Mouse (Mus musculus): ENCODE measurements around the gene Trim30a. TPM values are rescaled to one million over a fixed set of nuclear protein-coding genes. Genes with fewer than 3 reads are reported as not detected.
"Not testable (repeated sequence)": the region's sequence is repeated elsewhere in the genome, so short reads cannot be mapped to it uniquely, and the experiment has no call there.

Trim30a gene
- total RNA-seq (2021): under 1 TPM; 0.52 to 0.56 TPM

GRCm38 (mm10) chr7:104465065-104465744 lies at the start of gene Trim30a:
TSS of gene Trim30a (minus strand) at chr7:104465193.
- intact Hi-C loops (cut with DNase I): no loop called here
- no peak for DNase-seq

GRCm38 (mm10) chr7:104507421-104508065 lies 42.5 kb upstream of the Trim30a start, which contains the start of gene Trim30d:
TSS of gene Trim30d (minus strand) at chr7:104507849.
- DNase-seq; intact Hi-C loops (cut with DNase I): not testable (repeated sequence)

DNA sequence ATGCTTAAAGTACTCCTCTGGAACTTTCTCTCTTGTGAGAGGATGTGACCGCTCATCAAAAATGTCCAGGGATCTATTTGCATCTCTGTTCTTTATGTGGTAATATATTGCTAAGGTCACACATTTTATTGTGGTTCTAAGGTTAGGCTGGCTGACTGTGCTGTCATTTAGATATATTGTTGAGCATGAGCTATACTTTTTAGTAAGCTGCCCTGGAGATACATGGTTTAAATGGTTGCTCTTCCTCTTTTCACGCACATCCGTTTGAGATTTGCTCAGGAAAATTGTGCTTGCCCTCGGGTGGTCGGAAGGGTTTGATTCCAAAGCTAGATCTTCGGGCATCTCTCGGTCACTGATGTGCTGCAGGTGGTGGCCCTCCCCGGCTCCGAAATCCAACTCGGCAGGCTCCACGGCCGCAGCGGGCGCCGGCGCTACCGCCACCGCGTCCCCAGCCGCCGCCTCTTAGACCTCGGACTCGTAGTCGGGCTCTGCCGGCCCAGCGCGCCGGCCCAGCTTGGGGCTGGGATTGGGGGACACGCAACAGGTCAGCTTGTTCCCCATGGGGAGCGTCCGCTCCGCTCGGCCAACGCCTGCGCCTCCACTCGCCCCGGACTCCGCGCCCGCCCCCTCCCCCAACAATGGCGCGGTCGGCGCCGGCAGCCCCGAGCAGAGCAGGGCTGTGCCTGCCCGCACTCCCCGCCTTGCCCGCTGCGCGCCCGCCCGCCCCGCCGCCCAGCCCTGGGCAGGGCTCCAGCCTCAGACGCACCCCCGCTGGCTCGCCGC lies 36.8 kb upstream of the Trim30a start:
- DNase-seq: peak; percentile 3

DNA sequence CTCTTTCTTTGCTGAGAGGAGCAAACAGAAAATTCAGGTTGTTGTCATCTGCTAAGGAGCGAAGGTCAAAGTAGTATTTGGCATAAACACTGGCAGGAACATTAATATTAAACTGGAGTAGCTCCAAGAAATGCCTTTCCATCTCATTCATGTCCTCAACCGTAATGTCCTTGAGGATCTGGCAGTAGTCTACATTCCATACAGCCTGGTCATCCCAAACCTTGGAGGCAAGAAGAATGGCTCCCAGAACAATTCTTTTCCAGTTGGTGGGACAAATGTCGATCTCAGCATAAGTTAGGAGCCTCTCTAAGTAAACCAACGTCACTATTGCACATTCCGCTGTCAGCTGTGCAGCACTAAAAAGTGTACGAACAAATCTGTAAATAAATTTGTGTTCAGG lies 36.2 kb upstream of the Trim30a start:
- intact Hi-C loops (cut with DNase I); DNase-seq: not testable (repeated sequence)

More for the DNA sequence above, 36.8 kb upstream of the Trim30a start:
- intact Hi-C loops (cut with DNase I): no loop called here

DNA sequence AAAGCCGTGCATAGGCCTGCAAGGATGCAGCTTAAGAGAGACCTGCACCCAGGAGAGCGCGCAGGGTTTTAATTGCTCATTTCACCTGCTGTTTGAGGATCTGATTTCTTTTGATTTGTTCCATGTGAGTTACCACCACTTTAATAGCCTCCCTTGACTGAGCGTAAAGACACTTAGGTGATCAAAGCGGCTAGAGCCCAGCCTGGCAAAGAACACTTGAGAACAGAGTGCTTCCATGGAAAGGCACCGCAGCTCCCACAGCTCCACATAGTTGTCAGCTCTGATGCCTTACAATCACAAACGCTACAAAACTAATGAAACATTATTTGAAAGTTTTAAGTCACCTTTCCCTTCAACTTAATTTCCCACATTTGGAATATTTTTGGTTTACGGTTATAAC lies 34.5 kb upstream of the Trim30a start:
- DNase-seq; intact Hi-C loops (cut with DNase I): not testable (repeated sequence)

- intact Hi-C loops (cut with DNase I): no loop called here
- DNase-seq: no peak
These were observed 18.9 kb downstream of the Trim30a start for GRCm38 (mm10) chr7:104445961-104446645.

DNA sequence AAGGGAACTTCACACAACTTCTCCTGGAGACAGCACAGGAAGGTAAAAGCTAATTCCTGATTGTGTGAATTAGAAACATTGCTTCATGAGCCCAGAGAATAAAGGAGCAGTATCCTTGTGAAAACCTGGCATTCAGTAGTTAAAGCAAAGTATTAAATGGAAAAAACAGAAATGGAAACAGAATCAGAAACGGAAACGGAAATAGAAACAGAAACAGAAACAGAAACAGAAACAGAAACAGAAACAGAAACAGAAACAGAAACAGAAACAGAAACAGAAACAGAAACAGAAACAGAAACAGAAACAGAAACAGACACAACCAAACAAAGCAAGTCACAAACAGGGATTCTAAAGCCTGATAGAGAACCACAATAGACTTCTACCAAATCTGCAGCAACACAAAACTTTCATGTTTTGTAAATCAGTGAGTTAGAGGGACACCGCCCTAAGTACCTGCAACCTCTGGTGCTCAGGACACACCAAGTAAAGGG lies 60.5 kb downstream of the Trim30a start:
- intact Hi-C loops (cut with DNase I): no loop called here
- no peak for DNase-seq

DNA sequence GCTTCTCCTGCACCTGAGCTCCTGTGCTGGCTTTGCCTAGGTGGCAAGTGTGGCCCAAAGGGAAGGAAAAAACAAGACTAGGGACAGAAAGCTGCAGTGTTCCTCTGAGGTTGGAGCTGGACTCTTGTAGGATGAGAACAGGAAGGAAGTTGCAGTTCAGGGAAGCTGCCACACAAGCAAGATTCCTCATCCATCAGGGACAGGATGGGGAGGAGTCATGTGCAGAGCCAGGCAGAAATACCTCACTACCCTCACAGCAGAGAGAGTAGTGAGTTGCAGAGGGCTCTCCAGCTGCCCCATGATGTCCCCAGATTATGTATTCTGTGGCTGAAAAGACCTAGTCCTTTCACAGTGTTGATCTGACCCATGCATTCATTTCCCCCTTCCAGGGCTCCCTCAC lies 63.9 kb downstream of the Trim30a start:
- DNase-seq: no peak
- intact Hi-C loops (cut with DNase I): no loop called here

- no peak for DNase-seq
- intact Hi-C loops (cut with DNase I): no loop called here
These were observed 64.3 kb downstream of the Trim30a start, which contains the start of gene Trim30c for GRCm38 (mm10) chr7:104400698-104401097. TSS of gene Trim30c (minus strand) at chr7:104400837.

DNA sequence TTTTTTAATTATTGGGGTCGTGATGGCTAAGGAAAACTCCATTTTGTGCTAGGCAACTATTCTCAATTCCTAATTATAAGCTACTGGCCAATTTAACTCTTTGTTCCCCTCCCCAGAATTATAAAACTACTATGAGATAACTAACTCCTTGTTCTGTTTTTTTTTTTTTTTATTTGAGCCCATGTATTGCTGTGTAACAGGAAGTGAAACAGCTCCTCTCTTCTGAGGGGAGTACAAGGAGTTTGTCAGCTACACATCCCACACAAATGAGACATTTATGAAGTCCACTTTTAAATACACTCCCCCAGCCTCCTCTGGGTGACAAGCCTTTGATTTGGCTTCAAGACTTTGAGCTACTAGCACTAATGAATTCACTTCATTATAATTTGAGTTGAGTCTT lies 66.5 kb downstream of the Trim30a start:
- intact Hi-C loops (cut with DNase I): no loop called here
- no peak for DNase-seq

DNA sequence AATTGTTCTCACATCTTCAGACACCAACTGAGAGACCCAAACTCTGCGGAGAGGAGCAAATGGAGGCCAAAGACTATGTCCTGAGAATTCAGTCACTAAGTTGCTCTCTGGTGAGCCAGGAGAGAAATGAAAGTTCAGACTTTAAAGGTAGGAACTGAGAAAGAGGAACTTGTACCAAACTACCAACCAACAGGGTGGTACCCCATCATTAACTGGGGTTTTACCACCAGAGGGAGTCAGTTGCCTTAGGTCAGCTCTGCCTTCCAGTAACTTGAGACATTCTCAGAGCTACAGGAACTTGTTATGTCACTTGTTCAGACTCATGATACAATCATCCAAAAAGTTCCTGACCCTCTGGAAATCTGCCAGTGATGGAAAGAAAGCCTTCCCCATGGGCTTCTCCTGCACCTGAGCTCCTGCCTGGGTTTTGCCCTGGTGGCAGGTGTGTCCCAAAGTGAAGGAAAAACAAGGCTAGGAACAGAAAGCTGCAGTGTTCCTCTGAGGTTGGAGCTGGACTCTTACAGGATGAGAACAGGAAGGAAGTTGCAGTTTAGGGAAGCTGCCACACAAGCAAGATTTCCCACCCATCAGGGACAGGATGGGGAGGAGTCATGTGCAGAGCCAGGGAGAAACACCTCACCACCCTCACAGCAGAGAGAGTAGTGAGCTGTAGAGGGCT lies 95.1 kb downstream of the Trim30a start, which contains the start of gene Trim30b:
TSS of gene Trim30b (minus strand) at position 149 of the 679 bp plus-strand sequence.
- no peak for DNase-seq
- intact Hi-C loops (cut with DNase I): no loop called here

GRCm38 (mm10) chr7:104366339-104366738 lies 98.7 kb downstream of the Trim30a start:
- intact Hi-C loops (cut with DNase I): no loop called here
- DNase-seq: no peak

Other genes with a start within 250 kb of the Trim30a start
- gene Trim6, start 246.4 kb downstream of the Trim30a start, total RNA-seq (2021): under 1 TPM; 0.24 to 0.28 TPM
- 1 to 10 TPM in 1 of 2 experiments, under 1 TPM in 1; 0.78 to 1.0 TPM for gene Trim34a, start 220.7 kb downstream of the Trim30a start, total RNA-seq (2021)
- gene Trim5, start 177.1 kb downstream of the Trim30a start, total RNA-seq (2021): under 1 TPM; 0.20 to 0.46 TPM
- gene Trim12a, start 149.7 kb downstream of the Trim30a start, total RNA-seq (2021): 1 to 10 TPM; 1.4 to 2.3 TPM
- not detected for gene Trim34b, start 135.7 kb downstream of the Trim30a start, total RNA-seq (2021)
- gene Trim12c, start 111.8 kb downstream of the Trim30a start, total RNA-seq (2021): 1 to 10 TPM; 1.6 to 2.0 TPM
- gene Trim30b, start 95.3 kb downstream of the Trim30a start, total RNA-seq (2021): not detected
- gene Trim30c, start 64.4 kb downstream of the Trim30a start, total RNA-seq (2021): not detected
- gene Trim30d, start 42.7 kb upstream of the Trim30a start, total RNA-seq (2021): under 1 TPM in 1 of 2 experiments, not detected in 1; 0.30 TPM
- gene Olfr651, start 84.9 kb upstream of the Trim30a start, total RNA-seq (2021): not detected
- not detected for gene Olfr652, start 95.7 kb upstream of the Trim30a start, total RNA-seq (2021)
- not detected for gene Olfr653, start 112.1 kb upstream of the Trim30a start, total RNA-seq (2021)
- not detected for gene Olfr654, start 121.8 kb upstream of the Trim30a start, total RNA-seq (2021)
- not detected for gene Olfr655, start 136.6 kb upstream of the Trim30a start, total RNA-seq (2021)
- under 1 TPM in 1 of 2 experiments, not detected in 1; 0.08 TPM for gene Olfr656, start 148.8 kb upstream of the Trim30a start, total RNA-seq (2021)
- not detected for gene Olfr657, start 159.6 kb upstream of the Trim30a start, total RNA-seq (2021)
- not detected for gene Olfr658, start 182.1 kb upstream of the Trim30a start, total RNA-seq (2021)
- not detected for gene Olfr659, start 201.6 kb upstream of the Trim30a start, total RNA-seq (2021)
- gene Olfr661, start 221.3 kb upstream of the Trim30a start, total RNA-seq (2021): not detected

Measured in left cerebral cortex, postnatal 4 days (tissue).